Mouse (Mus musculus) brown adipose tissue, adult 24 weeks (tissue): ENCODE data around the gene Ing5. TPM values are rescaled to one million over a fixed set of nuclear protein-coding genes. Genes with fewer than 3 reads are reported as not detected.
A peak's percentile ranks its signal among the peaks of the same experiment; 100 is the strongest.
"Not testable (repeated sequence)": the region's sequence is repeated elsewhere in the genome, so short reads cannot be mapped to it uniquely, and the experiment has no call there.

Source experiments
- H3K27ac ChIP-seq: fragments of 200-500 bp; replicated peaks from 2 replicates; pipeline ENCODE4 v1.5.1; 2012; ENCODE audit warnings: low read depth, mild to moderate bottlenecking, low read length
- H3K4me1 ChIP-seq: fragments of 200-500 bp; 2 replicates; pipeline ENCODE4 v1.6.1; 2012; ENCODE audit warnings: low read length, mixed read lengths; ENCODE audit not compliant: control insufficient read depth, insufficient read depth, insufficient read length
- H3K4me3 ChIP-seq: fragments of 200-500 bp; 2 replicates; pipeline ENCODE4 v1.5.1; 2012; ENCODE audit warnings: low read depth, mild to moderate bottlenecking, low read length, moderate library complexity; ENCODE audit not compliant: insufficient read depth
- polyA plus RNA-seq: library from polyadenylated mRNA; stranded (reverse); fragments of >200 nt; gene quantifications from 2 replicates; pipeline ENCODE4 v1.2.4, GENCODE M21; 2012; ENCODE audit not compliant: missing spikeins, insufficient read depth, insufficient read length

Ing5 gene
- polyA plus RNA-seq, 1 experiment: 6.1 TPM

DNA sequence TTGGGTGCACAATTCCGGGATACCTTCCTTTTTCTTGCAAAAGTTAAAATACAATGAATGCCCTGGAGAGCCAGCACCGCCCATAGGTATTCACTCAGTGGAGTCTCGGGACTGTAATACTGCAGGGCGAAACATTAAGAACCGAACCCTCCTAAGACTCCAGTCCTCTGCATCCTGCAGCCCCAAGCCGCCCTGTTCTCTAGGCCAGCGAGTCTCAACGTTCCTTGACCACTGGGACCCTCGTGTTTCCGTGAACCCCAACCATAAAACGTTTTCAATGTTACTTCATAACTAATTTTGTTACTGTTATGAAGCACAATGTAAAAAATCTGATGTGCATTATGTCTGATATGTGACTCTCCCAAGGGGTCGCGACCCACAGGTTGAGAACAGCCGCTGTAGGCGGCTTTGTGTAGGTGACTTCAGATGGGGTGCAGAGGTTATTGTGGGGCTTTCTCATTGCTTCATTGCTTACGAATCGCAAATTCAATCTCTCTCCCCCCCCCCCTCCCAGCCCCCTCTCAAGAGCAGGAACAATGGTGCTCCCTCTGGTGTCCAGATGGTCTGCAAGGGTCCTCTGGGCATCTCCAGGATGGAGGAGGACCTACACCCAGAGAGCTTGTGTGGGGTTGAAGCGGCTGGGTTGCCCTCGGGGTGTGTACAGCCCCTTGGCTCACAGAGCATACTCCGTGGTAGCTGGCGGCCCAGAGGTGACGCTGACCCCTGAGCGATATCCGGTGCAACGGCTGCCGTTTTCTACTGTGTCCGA, 22.2 kb downstream of the Ing5 start:
- Histone ChIP-seq H3K4me3 (peak overlapping the region; percentile 72), H3K4me1 (peaks cover 5% of the 10 kb centered on the region; the same call in 1 of the 2 replicates), H3K27ac (peak overlapping the region; percentile 10)

GRCm38 (mm10) chr1:93826540-93826835, 22.7 kb downstream of the Ing5 start:
- Histone ChIP-seq H3K4me1 (peaks cover 5% of the 10 kb centered on the region; the same call in 1 of the 2 replicates), H3K4me3 (no peak overlapping the region), H3K27ac (no peak overlapping the region)

DNA sequence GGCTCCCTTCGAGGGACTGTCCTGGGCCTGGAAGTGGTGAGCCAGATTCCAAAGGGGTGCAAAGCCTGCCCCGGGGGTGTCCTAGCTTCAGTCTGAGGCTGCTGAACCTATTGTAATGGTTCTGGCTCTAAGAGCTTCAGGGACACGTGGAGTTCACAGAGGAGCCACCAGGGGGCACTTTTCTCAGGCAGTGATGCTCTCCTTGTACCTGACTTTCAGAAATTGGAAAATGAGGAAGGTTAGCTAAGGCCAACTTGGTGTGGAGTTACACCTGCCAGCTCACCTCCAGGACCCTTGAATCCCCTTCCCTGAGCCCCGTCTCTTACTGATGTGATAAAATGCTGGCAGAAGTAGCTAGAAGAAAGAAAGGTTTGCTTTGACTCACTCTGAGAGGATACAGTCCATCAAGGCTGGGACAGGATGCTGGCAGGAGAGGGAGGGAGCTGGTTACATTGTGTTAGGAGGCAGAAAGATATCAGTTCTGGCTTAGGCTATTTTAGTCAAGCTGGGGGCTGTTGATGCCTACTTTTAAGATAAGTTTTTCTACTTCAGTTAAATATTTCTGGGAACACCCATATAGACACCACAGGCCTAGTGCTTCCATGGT, 29.1 kb downstream of the Ing5 start:
- not testable (repeated sequence) for H3K4me1 ChIP-seq, H3K27ac ChIP-seq, H3K4me3 ChIP-seq

DNA sequence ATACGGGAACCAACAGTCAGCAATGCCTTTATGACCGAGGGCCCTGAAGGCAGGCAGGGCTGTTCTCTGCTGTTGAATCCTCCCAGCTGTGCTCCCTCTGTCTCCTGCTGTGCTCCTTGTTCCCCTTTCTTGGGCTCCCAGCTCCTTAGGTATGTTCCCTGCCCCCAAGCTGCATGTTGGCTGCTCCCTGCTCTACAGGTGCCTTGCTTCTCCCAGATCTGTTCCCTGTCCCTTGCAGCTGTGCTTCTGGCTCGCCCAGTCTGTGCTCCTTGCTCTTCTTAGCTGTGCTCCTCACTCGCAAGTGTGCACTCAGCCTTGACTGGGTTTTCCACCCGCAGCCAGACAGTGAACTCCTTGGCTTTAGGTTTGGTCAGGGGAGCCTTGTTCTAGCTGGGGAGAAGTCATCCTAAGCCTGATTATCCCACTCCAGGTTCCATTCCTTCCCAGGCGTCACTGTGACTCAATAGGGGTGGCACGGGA, 30.9 kb downstream of the Ing5 start:
- Histone ChIP-seq H3K27ac (no peak overlapping the region), H3K4me3 (no peak overlapping the region), H3K4me1 (no peaks in the 10 kb centered on the region)

GRCm38 (mm10) chr1:93835211-93835610, 31.4 kb downstream of the Ing5 start:
- Histone ChIP-seq H3K27ac (no peak overlapping the region), H3K4me3 (no peak overlapping the region), H3K4me1 (no peaks in the 10 kb centered on the region)

- Histone ChIP-seq H3K4me1 (no peaks in the 10 kb centered on the region), H3K27ac (no peak overlapping the region), H3K4me3 (no peak overlapping the region)
Observed at GRCm38 (mm10) chr1:93835876-93836531, 32.2 kb downstream of the Ing5 start.

- Histone ChIP-seq H3K4me1 (no peaks in the 10 kb centered on the region), H3K4me3 (no peak overlapping the region), H3K27ac (no peak overlapping the region)
Observed at GRCm38 (mm10) chr1:93836532-93836913, 32.8 kb downstream of the Ing5 start.

DNA sequence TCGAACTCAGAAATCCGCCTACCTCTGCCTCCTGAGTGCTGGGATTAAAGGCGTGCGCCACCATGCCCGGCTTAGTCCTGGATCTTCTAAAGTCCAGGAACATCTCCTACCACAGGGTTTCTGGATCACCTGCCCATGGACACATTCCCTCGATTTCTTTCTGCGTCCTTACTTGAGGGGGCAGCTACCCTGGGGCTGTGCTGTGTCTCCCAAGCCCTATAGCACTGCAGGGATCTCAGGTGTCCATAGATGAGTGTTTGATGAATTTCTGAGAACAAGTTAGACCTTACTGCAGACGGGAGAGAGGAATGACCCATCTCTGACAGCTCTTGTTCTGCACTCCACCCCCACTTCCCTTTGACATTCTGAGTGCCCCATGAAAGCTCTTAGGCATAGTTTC, 33.6 kb downstream of the Ing5 start:
- Histone ChIP-seq H3K4me3 (no peak overlapping the region), H3K27ac (no peak overlapping the region), H3K4me1 (no peaks in the 10 kb centered on the region)

- not testable (repeated sequence) for H3K27ac ChIP-seq, H3K4me1 ChIP-seq, H3K4me3 ChIP-seq
Observed at GRCm38 (mm10) chr1:93838569-93838968, 34.8 kb downstream of the Ing5 start.

- H3K4me1 ChIP-seq, H3K4me3 ChIP-seq, H3K27ac ChIP-seq: not testable (repeated sequence)
Observed at GRCm38 (mm10) chr1:93845766-93846366, 42.1 kb downstream of the Ing5 start.

GRCm38 (mm10) chr1:93855790-93856189, 52.0 kb downstream of the Ing5 start:
- H3K4me3 ChIP-seq, H3K4me1 ChIP-seq, H3K27ac ChIP-seq: not testable (repeated sequence)

GRCm38 (mm10) chr1:93857370-93857769, 53.6 kb downstream of the Ing5 start:
- Histone ChIP-seq H3K4me3 (no peak overlapping the region), H3K4me1 (no peaks in the 10 kb centered on the region), H3K27ac (no peak overlapping the region)

- H3K4me1 ChIP-seq: no peaks in the 10 kb centered on the region
- no peak overlapping the region for H3K4me3 ChIP-seq
- H3K27ac ChIP-seq: no peak overlapping the region
Observed at GRCm38 (mm10) chr1:93857991-93858390, 54.2 kb downstream of the Ing5 start.

- Histone ChIP-seq H3K27ac (no peak overlapping the region), H3K4me1 (no peaks in the 10 kb centered on the region), H3K4me3 (no peak overlapping the region)
Observed at GRCm38 (mm10) chr1:93859619-93860018, 55.9 kb downstream of the Ing5 start.

DNA sequence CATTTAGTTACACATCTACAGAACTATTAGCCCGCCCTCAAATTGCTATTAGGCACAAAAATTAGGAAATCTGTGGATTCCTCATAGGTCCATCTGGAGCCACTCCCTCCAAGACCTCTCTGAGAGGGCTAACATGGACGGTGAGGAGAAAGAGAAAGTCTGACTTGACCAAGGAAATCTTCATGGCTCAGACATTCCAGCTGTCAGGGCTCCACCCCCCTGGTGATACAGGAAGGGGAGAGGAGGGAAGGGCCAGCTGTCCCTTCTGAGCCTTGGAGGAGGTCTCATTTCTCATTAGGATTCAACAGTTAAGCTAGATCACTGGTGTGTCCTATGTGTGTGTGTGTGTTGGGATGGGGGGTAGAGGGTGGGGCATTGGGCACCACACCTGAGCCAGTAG, 57.3 kb downstream of the Ing5 start, which contains the start of gene Gal3st2:
Gal3st2 (plus strand) TSS at position 259 of the 400 bp plus-strand sequence.
- H3K27ac ChIP-seq, H3K4me3 ChIP-seq, H3K4me1 ChIP-seq: not testable (repeated sequence)
